Mouse (Mus musculus): ENCODE data around the gene Snrpg.

The Snrpg gene

GRCm38 (mm10) chr6:86398986-86399385, 27.9 kb downstream of the Snrpg start:
- DNase-seq (ENCODE audit: low read depth, low spot score): no peak

DNA sequence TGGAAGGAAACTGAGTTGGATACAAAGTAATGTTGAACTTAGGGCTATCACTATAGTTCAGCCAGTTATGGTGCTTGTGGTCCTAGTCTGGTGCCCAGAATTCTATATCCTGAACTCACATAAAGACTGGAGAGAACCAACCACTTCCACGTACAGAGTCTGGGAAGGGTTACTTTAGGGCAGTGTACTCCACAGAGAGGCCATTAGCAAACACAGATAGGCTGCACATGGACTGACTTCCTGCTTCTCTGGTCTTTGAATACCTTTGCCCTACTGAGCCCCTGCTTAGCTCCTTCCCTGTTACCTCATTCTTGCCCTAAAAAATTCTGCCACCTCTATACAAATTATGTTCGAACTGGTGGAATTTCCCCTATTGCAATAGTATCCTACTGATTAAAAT, 28.9 kb downstream of the Snrpg start:
- no peak for DNase-seq (ENCODE audit: low read depth, low spot score)

DNA sequence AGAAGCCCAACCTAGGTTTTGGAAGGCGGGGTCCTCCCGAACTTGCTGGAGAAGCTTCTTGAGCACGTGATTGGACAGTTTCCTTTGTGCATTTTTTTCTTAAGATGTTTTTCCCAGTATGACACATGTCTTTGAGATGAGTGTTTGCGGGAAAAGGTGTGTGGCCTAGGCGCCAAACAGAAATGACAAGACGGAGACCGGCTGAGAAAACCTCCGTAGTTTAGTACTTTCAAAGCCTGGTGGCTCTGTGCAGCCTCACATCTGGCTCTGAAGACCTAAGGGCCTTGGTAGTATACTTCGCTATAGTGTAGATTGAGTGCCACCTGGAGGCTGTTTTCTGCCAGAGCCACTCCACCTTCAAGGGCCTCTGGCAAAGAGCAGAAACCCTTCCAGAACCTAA, 29.9 kb downstream of the Snrpg start:
- DNase-seq (ENCODE audit: low read depth, low spot score): no peak

DNA sequence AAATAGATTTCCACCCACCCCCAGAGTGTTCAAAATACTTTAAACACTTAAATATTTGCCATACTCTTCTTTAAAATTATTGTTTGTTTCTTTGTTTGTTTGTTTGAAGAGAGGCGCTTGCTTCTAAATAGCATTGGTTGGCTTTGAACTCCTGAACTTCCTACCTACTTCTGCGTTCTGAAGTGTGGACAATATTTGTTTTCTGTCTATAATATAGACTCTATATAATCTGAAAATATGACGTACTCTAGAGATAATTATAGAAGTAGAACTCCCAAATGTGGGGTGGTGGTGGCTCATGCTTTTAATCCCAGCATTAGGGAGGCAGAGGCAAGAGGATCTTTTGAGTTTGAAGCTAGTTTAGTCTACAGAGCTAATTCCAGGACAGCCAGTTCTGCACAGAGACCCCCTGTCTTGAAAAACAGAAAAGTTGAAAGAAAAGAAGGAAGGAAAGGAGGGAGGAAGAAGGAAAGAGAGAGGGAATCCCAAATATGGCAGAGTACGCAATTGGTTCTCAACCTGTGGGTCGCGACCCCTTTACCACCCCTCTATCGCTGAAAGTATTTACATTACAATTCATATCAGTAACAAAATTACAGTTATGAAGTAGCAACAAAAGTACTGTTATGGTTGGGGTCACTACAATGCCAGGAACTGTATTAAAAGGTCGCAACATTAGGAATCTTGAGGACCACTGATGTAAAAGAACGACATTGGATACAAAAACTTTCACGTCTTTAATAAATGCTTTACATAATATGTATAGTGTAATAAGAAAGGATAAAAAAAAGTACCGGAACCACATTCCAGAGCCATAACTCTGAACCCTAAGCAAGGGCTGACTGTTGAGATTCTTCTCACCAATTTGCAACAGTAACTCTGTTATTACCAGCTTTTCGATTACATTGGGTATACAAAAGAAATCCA, 31.8 kb downstream of the Snrpg start:
- no peak for DNase-seq (ENCODE audit: low read depth, low spot score)

GRCm38 (mm10) chr6:86403728-86404099, 32.6 kb downstream of the Snrpg start:
- no peak for DNase-seq (ENCODE audit: low read depth, low spot score)

- DNase-seq (ENCODE audit: low read depth, low spot score): peak; percentile 94
These were observed 33.2 kb downstream of the Snrpg start, which contains the start of gene Tia1 for GRCm38 (mm10) chr6:86404100-86404861. TSS of gene Tia1 (plus strand) at chr6:86404219.

- DNase-seq (ENCODE audit: low read depth, low spot score): no peak
These were observed 33.9 kb downstream of the Snrpg start for GRCm38 (mm10) chr6:86404996-86405395.

GRCm38 (mm10) chr6:86406306-86406705, 35.2 kb downstream of the Snrpg start:
- no peak for DNase-seq (ENCODE audit: low read depth, low spot score)

GRCm38 (mm10) chr6:86418711-86419110, 47.6 kb downstream of the Snrpg start:
- DNase-seq (ENCODE audit: low read depth, low spot score): no peak

- DNase-seq (ENCODE audit: low read depth, low spot score): no peak
These were observed 48.1 kb downstream of the Snrpg start for GRCm38 (mm10) chr6:86419239-86419638.

GRCm38 (mm10) chr6:86420491-86420890, 49.4 kb downstream of the Snrpg start:
- peak; percentile 52 for DNase-seq (ENCODE audit: low read depth, low spot score)

- DNase-seq (ENCODE audit: low read depth, low spot score): no peak
These were observed 55.3 kb downstream of the Snrpg start, which contains the start of gene Gm44790 for GRCm38 (mm10) chr6:86426358-86426757. TSS of gene Gm44790 (plus strand) at chr6:86426658.
